Mouse (Mus musculus): ENCODE measurements around the gene Kcnn1. TPM values are rescaled to one million over a fixed set of nuclear protein-coding genes. Genes with fewer than 3 reads are reported as not detected.
A peak's percentile ranks its signal among the peaks of the same experiment; 100 is the strongest.

Gene Kcnn1
- polyA plus RNA-seq, 1 experiment from 2014 or later = 12.2 TPM

DNA sequence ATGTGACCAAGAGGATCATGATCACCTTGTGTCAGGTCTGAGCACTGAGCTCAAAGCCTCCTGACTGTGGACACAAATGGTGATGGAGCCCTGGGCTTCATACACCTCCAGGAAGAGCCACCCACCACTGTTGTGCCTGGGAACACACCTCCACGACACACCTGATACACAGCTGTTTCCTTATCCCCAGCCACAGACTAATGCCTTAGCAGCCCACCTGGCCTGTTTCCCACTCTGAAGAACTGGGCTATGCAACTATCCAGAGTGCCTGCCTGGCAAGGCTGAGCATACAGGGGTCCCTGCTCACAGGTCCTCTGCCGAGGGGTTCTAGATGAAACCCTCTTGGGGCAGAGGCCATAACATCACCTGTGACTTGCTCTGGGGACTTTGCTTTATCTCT lies 68.8 kb downstream of the Kcnn1 start:
- Histone ChIP-seq H3K9ac (ENCODE audit: low read depth, low read length) (no peak overlapping the region), H3K4me2 (replicated peaks; ENCODE audit: low read depth, low read length) (no peak overlapping the region), H3K9me3 (ENCODE audit: control insufficient read depth, low read length) (no peaks in the 10 kb centered on the region), H3K4me3 (ENCODE audit: low read depth, low read length) (no peak overlapping the region), H3K4me1 (replicated peaks; ENCODE audit: control insufficient read depth, insufficient read depth, low read length) (peaks cover 15% of the 10 kb centered on the region), H3K27me3 (ENCODE audit: control insufficient read depth, insufficient read depth, low read length) (peaks cover 17% of the 10 kb centered on the region), H3K36me3 (ENCODE audit: control insufficient read depth, insufficient read depth, low read length) (no peaks in the 10 kb centered on the region), H3K27ac (ENCODE audit: low read depth, low read length) (no peak overlapping the region)
- no peak for ATAC-seq (ENCODE audit: low FRiP score)
- no peak for DNase-seq (ENCODE audit: low spot score)
- 89% methylated on average over 2 of the region's 2 CpGs for WGBS

GRCm38 (mm10) chr8:70792700-70793099 lies 70.4 kb downstream of the Kcnn1 start:
- Histone ChIP-seq H3K4me1 (replicated peaks; ENCODE audit: control insufficient read depth, insufficient read depth, low read length) (peaks cover 12% of the 10 kb centered on the region), H3K9me3 (ENCODE audit: control insufficient read depth, low read length) (no peaks in the 10 kb centered on the region), H3K4me2 (replicated peaks; ENCODE audit: low read depth, low read length) (peak overlapping the region; percentile 63), H3K36me3 (ENCODE audit: control insufficient read depth, insufficient read depth, low read length) (no peaks in the 10 kb centered on the region), H3K4me3 (ENCODE audit: low read depth, low read length) (peak overlapping the region; percentile 48), H3K9ac (ENCODE audit: low read depth, low read length) (peak overlapping the region; percentile 21; the same call in 1 of the 2 replicates), H3K27me3 (ENCODE audit: control insufficient read depth, insufficient read depth, low read length) (peaks cover 2% of the 10 kb centered on the region; the same call in 1 of the 2 replicates), H3K27ac (ENCODE audit: low read depth, low read length) (peak overlapping the region; percentile 91)
- ATAC-seq (ENCODE audit: low FRiP score) = no peak; the same call in 1 of the 2 replicates
- WGBS = 1% methylated on average over 20 of the region's 20 CpGs
- no peak for DNase-seq (ENCODE audit: low spot score)

Other genes starting within 250 kb of the Kcnn1 start
- 0.85 and 0.97 TPM in 2 replicates for gene Lrrc25, start 247.1 kb downstream of the Kcnn1 start, polyA plus RNA-seq (2014; fragmentation: Nextera tagmentation; extraction: Ambion mirVana)
- not detected in 2 replicates for gene Gdf15, start 230.8 kb downstream of the Kcnn1 start, polyA plus RNA-seq (2014; fragmentation: Nextera tagmentation; extraction: Ambion mirVana)
- gene Pgpep1, start 202.9 kb downstream of the Kcnn1 start, polyA plus RNA-seq (2014; fragmentation: Nextera tagmentation; extraction: Ambion mirVana) = 170 TPM in 2 replicates
- 282 and 299 TPM in 2 replicates for gene Lsm4, start 190.0 kb downstream of the Kcnn1 start, polyA plus RNA-seq (2014; fragmentation: Nextera tagmentation; extraction: Ambion mirVana)
- 126 and 137 TPM in 2 replicates for gene Jund, start 164.3 kb downstream of the Kcnn1 start, polyA plus RNA-seq (2014; fragmentation: Nextera tagmentation; extraction: Ambion mirVana)
- gene Iqcn, start 159.8 kb downstream of the Kcnn1 start, polyA plus RNA-seq (2014; fragmentation: Nextera tagmentation; extraction: Ambion mirVana) = 0.03 and 0.14 TPM in 2 replicates
- gene Gm3336, start 144.7 kb downstream of the Kcnn1 start, polyA plus RNA-seq (2014; fragmentation: Nextera tagmentation; extraction: Ambion mirVana) = not detected in 2 replicates
- 0.09 TPM in 1 of 2 replicates, not detected in the other for gene Pde4c, start 139.5 kb downstream of the Kcnn1 start, polyA plus RNA-seq (2014; fragmentation: Nextera tagmentation; extraction: Ambion mirVana)
- 91.5 and 94.3 TPM in 2 replicates for gene Rab3a, start 108.6 kb downstream of the Kcnn1 start, polyA plus RNA-seq (2014; fragmentation: Nextera tagmentation; extraction: Ambion mirVana)
- gene Mpv17l2, start 102.3 kb downstream of the Kcnn1 start, polyA plus RNA-seq (2014; fragmentation: Nextera tagmentation; extraction: Ambion mirVana) = 38.7 and 40.6 TPM in 2 replicates
- 31.5 and 36.5 TPM in 2 replicates for gene Pik3r2, start 86.5 kb downstream of the Kcnn1 start, polyA plus RNA-seq (2014; fragmentation: Nextera tagmentation; extraction: Ambion mirVana)
- gene Mast3, start 58.2 kb downstream of the Kcnn1 start, polyA plus RNA-seq (2014; fragmentation: Nextera tagmentation; extraction: Ambion mirVana) = 11.2 and 12.3 TPM in 2 replicates
- 0.08 TPM in 1 of 2 replicates, not detected in the other for gene Il12rb1, start 54.8 kb downstream of the Kcnn1 start, polyA plus RNA-seq (2014; fragmentation: Nextera tagmentation; extraction: Ambion mirVana)
- gene Arrdc2, start 23.5 kb downstream of the Kcnn1 start, polyA plus RNA-seq (2014; fragmentation: Nextera tagmentation; extraction: Ambion mirVana) = 9.9 and 10.3 TPM in 2 replicates
- 162 and 173 TPM in 2 replicates for gene Ccdc124, start 10.7 kb upstream of the Kcnn1 start, polyA plus RNA-seq (2014; fragmentation: Nextera tagmentation; extraction: Ambion mirVana)
- 0.47 and 0.71 TPM in 2 replicates for gene Slc5a5, start 29.5 kb upstream of the Kcnn1 start, polyA plus RNA-seq (2014; fragmentation: Nextera tagmentation; extraction: Ambion mirVana)
- gene Rpl18a, start 34.2 kb upstream of the Kcnn1 start, polyA plus RNA-seq (2014; fragmentation: Nextera tagmentation; extraction: Ambion mirVana) = 3,048 and 3,182 TPM in 2 replicates
- 32.3 and 34.3 TPM in 2 replicates for gene Map1s, start 42.7 kb upstream of the Kcnn1 start, polyA plus RNA-seq (2014; fragmentation: Nextera tagmentation; extraction: Ambion mirVana)

Data from hindbrain, embryonic 11.5 days (tissue).